Mouse (Mus musculus): ENCODE results near the gene Mroh3. TPM values are rescaled to one million over a fixed set of nuclear protein-coding genes. Genes with fewer than 3 reads are reported as not detected.

Gene Mroh3
- polyA plus RNA-seq, 1 experiment from 2014 or later, result 0.31 TPM

GRCm38 (mm10) chr1:136226626-136227025 is 14.0 kb upstream of the Mroh3 start:
- peaks cover 52% of the 10 kb centered on the region for H3K36me3 ChIP-seq
- no peak overlapping the region for H3K4me3 ChIP-seq
- ATAC-seq (ENCODE audit: insufficient number of reproducible peaks, insufficient read depth, low FRiP score, low TSS enrichment), result no peak
- peaks cover 39% of the 10 kb centered on the region for H3K4me1 ChIP-seq
- no peak overlapping the region for H3K27ac ChIP-seq
- 95% methylated on average over 8 of the region's 8 CpGs for WGBS
- H3K9ac ChIP-seq, result no peak overlapping the region
- no peaks in the 10 kb centered on the region for H3K27me3 ChIP-seq
- H3K4me2 ChIP-seq (replicated peaks), result no peak overlapping the region
- H3K9me3 ChIP-seq, result no peaks in the 10 kb centered on the region

DNA sequence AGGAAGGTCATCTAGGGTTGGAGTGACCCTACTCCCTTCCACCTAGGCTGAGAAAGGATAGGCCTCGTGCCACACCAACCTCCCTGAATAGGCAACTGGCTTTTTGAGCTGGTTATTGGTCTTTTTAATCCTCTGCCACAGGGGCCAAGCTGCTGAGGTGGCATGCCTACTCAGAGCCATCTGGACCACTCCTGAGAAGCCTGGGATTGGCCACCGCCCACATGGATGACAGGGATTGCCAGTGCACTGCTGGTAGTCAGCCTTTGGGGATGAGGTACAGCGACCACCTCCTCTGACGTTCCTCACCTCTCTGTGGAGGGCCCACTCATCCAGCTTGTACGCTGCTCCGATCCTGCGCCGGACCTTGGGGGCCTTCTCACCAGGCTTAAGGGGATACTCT is 13.2 kb upstream of the Mroh3 start:
- no peaks in the 10 kb centered on the region for H3K27me3 ChIP-seq
- H3K4me1 ChIP-seq, result peaks cover 31% of the 10 kb centered on the region
- no peak for ATAC-seq (ENCODE audit: insufficient number of reproducible peaks, insufficient read depth, low FRiP score, low TSS enrichment)
- no peaks in the 10 kb centered on the region for H3K9me3 ChIP-seq
- H3K4me3 ChIP-seq, result no peak overlapping the region
- H3K27ac ChIP-seq, result no peak overlapping the region
- H3K36me3 ChIP-seq, result peaks cover 60% of the 10 kb centered on the region
- H3K9ac ChIP-seq, result no peak overlapping the region
- 94% methylated on average over 8 of the region's 8 CpGs for WGBS
- H3K4me2 ChIP-seq (replicated peaks), result no peak overlapping the region

GRCm38 (mm10) chr1:136223758-136224342 is 11.2 kb upstream of the Mroh3 start:
- Histone ChIP-seq H3K4me2 (replicated peaks) (no peak overlapping the region), H3K4me3 (no peak overlapping the region), H3K27ac (no peak overlapping the region), H3K9ac (no peak overlapping the region), H3K4me1 (peaks cover 11% of the 10 kb centered on the region), H3K36me3 (peaks cover 79% of the 10 kb centered on the region), H3K27me3 (no peaks in the 10 kb centered on the region), H3K9me3 (no peaks in the 10 kb centered on the region)
- 87% methylated on average over 10 of the region's 10 CpGs for WGBS
- no peak for ATAC-seq (ENCODE audit: insufficient number of reproducible peaks, insufficient read depth, low FRiP score, low TSS enrichment)

DNA sequence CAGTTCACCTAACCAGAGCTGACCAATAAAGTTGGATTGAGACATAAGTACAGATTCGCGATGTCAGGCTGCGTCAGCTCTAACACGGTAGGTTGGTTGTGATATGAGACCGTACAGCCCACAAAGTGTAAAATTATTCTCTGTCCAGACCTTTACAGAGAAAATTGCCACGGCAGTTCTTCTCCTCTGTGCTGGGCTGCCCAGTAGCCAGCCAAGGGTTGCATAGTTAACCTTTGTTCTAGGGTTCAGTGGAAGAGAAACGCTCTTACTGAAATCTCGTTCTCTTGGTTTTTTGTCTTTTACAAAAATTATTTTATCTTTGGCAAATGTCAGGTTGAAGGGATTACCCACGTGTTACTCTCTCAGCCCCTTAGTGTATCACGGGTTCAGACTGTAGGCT is 9.8 kb upstream of the Mroh3 start:
- Histone ChIP-seq H3K27me3 (no peaks in the 10 kb centered on the region), H3K36me3 (peaks cover 88% of the 10 kb centered on the region), H3K9ac (no peak overlapping the region), H3K27ac (no peak overlapping the region), H3K9me3 (no peaks in the 10 kb centered on the region), H3K4me2 (replicated peaks) (no peak overlapping the region), H3K4me1 (no peaks in the 10 kb centered on the region), H3K4me3 (no peak overlapping the region)
- WGBS, result 87% methylated on average over 10 of the region's 10 CpGs
- no peak for ATAC-seq (ENCODE audit: insufficient number of reproducible peaks, insufficient read depth, low FRiP score, low TSS enrichment)

- H3K9me3 ChIP-seq, result no peaks in the 10 kb centered on the region
- no peaks in the 10 kb centered on the region for H3K4me1 ChIP-seq
- no peak overlapping the region for H3K27ac ChIP-seq
- ATAC-seq (ENCODE audit: insufficient number of reproducible peaks, insufficient read depth, low FRiP score, low TSS enrichment), result no peak
- WGBS, result 83% methylated on average over 10 of the region's 10 CpGs
- no peaks in the 10 kb centered on the region for H3K27me3 ChIP-seq
- H3K36me3 ChIP-seq, result peaks cover 83% of the 10 kb centered on the region
- no peak overlapping the region for H3K9ac ChIP-seq
- no peak overlapping the region for H3K4me3 ChIP-seq
- no peak overlapping the region for H3K4me2 ChIP-seq (replicated peaks)
These were observed 7.6 kb upstream of the Mroh3 start for GRCm38 (mm10) chr1:136220037-136220871.

DNA sequence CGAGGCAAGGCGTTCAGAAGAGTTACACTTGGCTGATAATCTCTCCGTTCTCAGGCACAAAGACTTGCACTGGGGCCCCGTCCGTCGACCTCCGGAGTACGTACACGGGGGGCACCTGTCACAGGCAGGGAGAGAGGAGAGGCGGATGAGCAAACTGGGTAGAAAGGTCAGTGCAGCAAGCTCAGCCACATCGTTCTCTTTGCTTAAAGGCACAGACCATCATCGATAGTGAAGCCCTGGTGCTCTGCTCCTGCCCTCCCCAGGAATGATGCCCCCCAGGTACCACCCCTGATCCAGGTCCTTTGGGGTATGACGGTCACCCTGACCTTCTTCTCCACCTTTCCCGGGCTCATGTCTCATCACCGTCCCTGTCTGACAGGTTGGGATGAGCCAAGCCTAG is 1.7 kb upstream of the Mroh3 start:
- 86% methylated on average over 15 of the region's 15 CpGs for WGBS
- H3K4me2 ChIP-seq (replicated peaks), result no peak overlapping the region
- peaks cover 52% of the 10 kb centered on the region for H3K36me3 ChIP-seq
- H3K9ac ChIP-seq, result no peak overlapping the region
- no peak for ATAC-seq (ENCODE audit: insufficient number of reproducible peaks, insufficient read depth, low FRiP score, low TSS enrichment)
- H3K27ac ChIP-seq, result no peak overlapping the region
- no peaks in the 10 kb centered on the region for H3K4me1 ChIP-seq
- no peaks in the 10 kb centered on the region for H3K9me3 ChIP-seq
- H3K4me3 ChIP-seq, result no peak overlapping the region
- H3K27me3 ChIP-seq, result no peaks in the 10 kb centered on the region

DNA sequence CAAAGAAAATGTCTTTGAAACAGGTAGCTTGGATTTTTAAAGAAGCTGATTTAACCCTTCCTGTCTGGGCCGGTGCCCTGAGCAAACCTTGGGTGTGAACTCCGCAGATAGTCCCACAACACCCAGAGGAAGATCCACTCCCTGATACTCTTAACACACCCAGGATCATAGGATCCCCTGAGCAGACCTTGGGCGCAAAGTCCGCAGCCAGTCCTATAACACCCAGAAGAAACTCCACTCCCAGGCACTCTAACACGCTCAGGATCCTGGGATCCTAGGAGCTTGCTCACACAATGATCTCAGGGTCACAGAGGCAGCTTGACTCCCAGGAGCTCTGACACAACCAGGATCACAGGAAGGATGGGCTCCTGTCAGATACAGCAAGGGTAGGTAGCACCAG is 22.6 kb downstream of the Mroh3 start:
- no peak overlapping the region for H3K4me2 ChIP-seq (replicated peaks)
- no peaks in the 10 kb centered on the region for H3K4me1 ChIP-seq
- no peaks in the 10 kb centered on the region for H3K9me3 ChIP-seq
- WGBS, result 86% methylated on average over 5 of the region's 5 CpGs
- H3K4me3 ChIP-seq, result no peak overlapping the region
- H3K9ac ChIP-seq, result no peak overlapping the region
- H3K36me3 ChIP-seq, result no peaks in the 10 kb centered on the region
- no peaks in the 10 kb centered on the region for H3K27me3 ChIP-seq
- no peak for ATAC-seq (ENCODE audit: insufficient number of reproducible peaks, insufficient read depth, low FRiP score, low TSS enrichment)
- H3K27ac ChIP-seq, result no peak overlapping the region

DNA sequence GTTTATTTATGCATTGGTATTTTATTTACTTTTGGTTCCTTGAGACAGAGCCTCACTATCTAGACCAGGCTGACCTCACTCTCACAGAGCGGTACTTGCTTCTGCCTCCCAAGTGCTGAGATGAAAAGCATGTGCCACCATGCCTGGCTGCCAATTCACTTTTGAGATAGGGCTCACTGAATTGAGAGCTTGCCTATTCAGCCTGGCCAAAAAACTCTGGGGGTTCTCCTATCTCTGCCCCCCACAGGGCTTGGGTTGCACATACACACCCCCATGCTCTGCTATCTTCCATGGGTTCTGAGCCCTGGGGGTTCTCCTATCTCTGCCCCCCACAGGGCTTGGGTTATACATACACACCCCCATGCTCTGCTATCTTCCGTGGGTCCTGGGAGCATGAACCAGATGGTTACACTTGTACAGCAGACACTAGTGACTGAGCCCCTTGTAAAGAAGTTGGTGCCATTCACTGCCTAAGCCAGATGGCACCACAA is 33.1 kb downstream of the Mroh3 start:
- ATAC-seq (ENCODE audit: insufficient number of reproducible peaks, insufficient read depth, low FRiP score, low TSS enrichment), result no peak
- peaks cover 2% of the 10 kb centered on the region for H3K4me1 ChIP-seq
- H3K27ac ChIP-seq, result no peak overlapping the region
- H3K36me3 ChIP-seq, result peaks cover 16% of the 10 kb centered on the region
- H3K4me2 ChIP-seq (replicated peaks), result no peak overlapping the region
- H3K4me3 ChIP-seq, result no peak overlapping the region
- no peaks in the 10 kb centered on the region for H3K27me3 ChIP-seq
- no peaks in the 10 kb centered on the region for H3K9me3 ChIP-seq
- no peak overlapping the region for H3K9ac ChIP-seq
- WGBS, result 76% methylated on average over 2 of the region's 2 CpGs

DNA sequence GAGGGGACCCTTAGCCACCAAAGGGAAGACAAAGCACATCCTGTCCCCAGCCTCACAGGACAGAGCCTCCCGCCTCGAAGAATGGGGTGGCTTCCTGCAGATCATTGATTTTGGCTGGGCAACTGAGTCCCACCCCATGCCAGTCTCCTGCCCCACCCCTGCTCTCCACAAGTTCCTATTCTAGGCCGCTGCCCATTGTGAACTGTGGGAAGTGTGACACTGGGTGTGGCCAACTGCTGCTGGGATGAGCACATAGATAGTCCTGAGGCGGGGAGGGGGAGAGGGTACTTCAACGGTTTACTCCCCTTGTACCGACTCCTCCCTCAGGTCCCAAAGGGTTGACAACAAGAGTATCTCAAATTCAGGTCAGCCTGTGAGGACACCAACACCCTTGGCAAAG is 33.9 kb downstream of the Mroh3 start:
- Histone ChIP-seq H3K9me3 (no peaks in the 10 kb centered on the region), H3K4me2 (replicated peaks) (no peak overlapping the region), H3K4me3 (no peak overlapping the region), H3K36me3 (peaks cover 16% of the 10 kb centered on the region), H3K27ac (no peak overlapping the region), H3K27me3 (no peaks in the 10 kb centered on the region), H3K9ac (no peak overlapping the region), H3K4me1 (peaks cover 10% of the 10 kb centered on the region)
- ATAC-seq (ENCODE audit: insufficient number of reproducible peaks, insufficient read depth, low FRiP score, low TSS enrichment), result no peak
- 55% methylated on average over 6 of the region's 6 CpGs for WGBS

DNA sequence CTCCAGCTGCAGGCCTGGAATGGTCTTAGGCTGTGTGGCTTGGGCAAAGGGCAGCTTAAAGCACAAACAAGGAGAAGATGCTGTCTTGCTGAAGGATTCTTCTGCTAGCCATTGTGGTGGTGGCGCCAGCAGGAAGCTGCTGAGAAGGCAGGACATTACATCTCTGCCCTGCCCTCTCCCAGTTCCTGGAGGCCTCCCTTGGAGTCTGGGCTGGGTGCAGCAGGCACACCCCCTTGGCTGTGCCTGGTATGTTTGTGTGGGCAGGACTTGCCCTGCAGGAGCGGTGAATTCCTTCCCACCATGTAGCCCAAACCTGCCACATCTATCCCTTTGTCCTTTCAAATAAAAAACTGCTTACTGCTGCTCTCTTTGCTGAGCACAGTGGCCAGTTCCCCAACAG is 35.5 kb downstream of the Mroh3 start:
- Histone ChIP-seq H3K27ac (no peak overlapping the region), H3K4me2 (replicated peaks) (no peak overlapping the region), H3K9ac (no peak overlapping the region), H3K4me1 (peaks cover 13% of the 10 kb centered on the region), H3K4me3 (no peak overlapping the region), H3K36me3 (peaks cover 26% of the 10 kb centered on the region), H3K9me3 (no peaks in the 10 kb centered on the region), H3K27me3 (no peaks in the 10 kb centered on the region)
- no peak for ATAC-seq (ENCODE audit: insufficient number of reproducible peaks, insufficient read depth, low FRiP score, low TSS enrichment)
- 71% methylated on average over 2 of the region's 2 CpGs for WGBS

GRCm38 (mm10) chr1:136175183-136175582 is 37.4 kb downstream of the Mroh3 start:
- Histone ChIP-seq H3K4me3 (no peak overlapping the region), H3K36me3 (peaks cover 38% of the 10 kb centered on the region), H3K4me1 (peaks cover 13% of the 10 kb centered on the region), H3K9me3 (no peaks in the 10 kb centered on the region), H3K9ac (no peak overlapping the region), H3K27ac (no peak overlapping the region), H3K27me3 (no peaks in the 10 kb centered on the region), H3K4me2 (replicated peaks) (no peak overlapping the region)
- WGBS, result 27% methylated on average over 6 of the region's 6 CpGs
- no peak for ATAC-seq (ENCODE audit: insufficient number of reproducible peaks, insufficient read depth, low FRiP score, low TSS enrichment)

DNA sequence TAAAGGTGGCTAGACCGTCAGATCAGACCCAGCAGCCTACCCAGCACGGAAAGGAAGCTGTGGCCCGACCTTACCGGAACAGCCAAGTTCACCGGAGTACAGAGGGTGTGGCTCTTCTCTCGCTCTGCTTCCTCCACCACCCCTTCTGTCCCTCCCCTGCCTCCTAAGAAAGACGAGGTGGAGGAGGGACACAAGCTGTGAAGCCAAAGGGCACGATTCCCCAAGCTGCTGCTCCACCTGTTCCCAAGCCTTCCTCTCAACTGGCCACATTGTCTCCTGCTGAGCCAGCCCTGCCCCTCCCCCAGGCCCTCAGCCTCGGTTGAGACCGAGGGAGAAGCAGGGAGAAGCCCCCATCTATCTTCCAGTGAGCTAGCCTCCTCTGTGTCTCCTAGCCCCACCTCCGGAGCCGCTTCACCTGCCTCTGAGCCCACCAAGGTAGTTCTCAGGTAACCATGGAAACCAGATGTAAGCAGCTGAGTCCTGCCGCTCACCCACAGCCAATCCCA is 38.5 kb downstream of the Mroh3 start:
- no peaks in the 10 kb centered on the region for H3K27me3 ChIP-seq
- H3K4me1 ChIP-seq, result peaks cover 13% of the 10 kb centered on the region
- WGBS, result 20% methylated on average over 12 of the region's 13 CpGs
- H3K27ac ChIP-seq, result no peak overlapping the region
- peak; percentile 22 for ATAC-seq (ENCODE audit: insufficient number of reproducible peaks, insufficient read depth, low FRiP score, low TSS enrichment)
- H3K36me3 ChIP-seq, result peaks cover 38% of the 10 kb centered on the region
- H3K4me2 ChIP-seq (replicated peaks), result no peak overlapping the region; the same call in 1 of the 2 replicates
- H3K9ac ChIP-seq, result no peak overlapping the region
- no peaks in the 10 kb centered on the region for H3K9me3 ChIP-seq
- no peak overlapping the region for H3K4me3 ChIP-seq

Data from embryonic facial prominence, embryonic 12.5 days (tissue).